Mouse (Mus musculus): Measurements from ENCODE around the gene Psme2. TPM values are rescaled to one million over a fixed set of nuclear protein-coding genes. Genes with fewer than 3 reads are reported as not detected.
A peak's percentile ranks its signal among the peaks of the same experiment; 100 is the strongest.

The Psme2 gene
- 152 and 179 TPM in 2 replicates for polyA plus RNA-seq (2014; fragmentation: Nextera tagmentation; extraction: Ambion mirVana)

DNA sequence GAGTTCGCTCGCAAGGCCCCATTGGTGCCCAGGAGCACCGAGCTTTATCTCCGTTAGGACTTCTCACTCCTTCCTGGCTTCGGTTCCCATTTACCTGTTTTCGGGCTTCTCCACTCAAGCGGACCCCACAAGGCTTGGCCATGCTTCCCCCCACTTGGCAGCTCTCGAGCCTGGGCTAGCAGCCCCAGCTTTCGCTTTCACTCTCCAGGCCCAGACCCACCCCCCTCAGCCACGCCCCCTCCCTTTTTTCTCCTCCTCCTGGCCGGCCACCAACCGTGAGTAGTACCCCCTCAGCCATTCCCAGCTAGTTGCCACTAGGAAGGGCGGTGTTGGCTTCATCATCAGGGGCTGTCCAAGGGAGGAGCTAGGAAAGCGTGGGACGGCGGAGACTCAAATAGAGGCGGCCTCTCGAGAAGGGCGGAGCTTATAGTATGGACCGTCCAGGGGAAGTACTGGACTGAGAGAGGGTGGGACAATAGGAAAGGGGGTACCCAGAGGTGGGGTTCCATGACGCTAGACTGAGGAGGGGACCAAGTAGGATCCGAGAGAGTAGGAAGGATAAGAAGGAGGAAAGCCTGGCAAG is at the start of gene Psme2:
Gene Psme2, minus strand, starts transcription at position 366 of the 583 bp plus-strand sequence.
- no peaks in the 10 kb centered on the region for H3K9me3 ChIP-seq (ENCODE audit: control insufficient read depth, low read length)
- DNase-seq (ENCODE audit: low spot score) = peak; percentile 88
- peak within 1 kb of the TSS; percentile 80 for H3K9ac ChIP-seq
- H3K4me1 ChIP-seq (replicated peaks; ENCODE audit: control insufficient read depth, insufficient read depth, low read length) = peaks cover 20% of the 10 kb centered on the region
- H3K4me2 ChIP-seq (replicated peaks) = peak within 1 kb of the TSS; percentile 86
- H3K27ac ChIP-seq = peak within 1 kb of the TSS; percentile 95
- H3K27me3 ChIP-seq (ENCODE audit: control insufficient read depth, insufficient read depth, low read length) = no peaks in the 10 kb centered on the region
- under 1% methylated on average over 22 of the region's 22 CpGs for WGBS
- peaks cover 39% of the 10 kb centered on the region for H3K36me3 ChIP-seq (replicated peaks; ENCODE audit: control insufficient read depth, insufficient read depth)
- ATAC-seq (ENCODE audit: low FRiP score) = peak; percentile 95
- peak within 1 kb of the TSS; percentile 74 for H3K4me3 ChIP-seq (replicated peaks; ENCODE audit: low read length)

DNA sequence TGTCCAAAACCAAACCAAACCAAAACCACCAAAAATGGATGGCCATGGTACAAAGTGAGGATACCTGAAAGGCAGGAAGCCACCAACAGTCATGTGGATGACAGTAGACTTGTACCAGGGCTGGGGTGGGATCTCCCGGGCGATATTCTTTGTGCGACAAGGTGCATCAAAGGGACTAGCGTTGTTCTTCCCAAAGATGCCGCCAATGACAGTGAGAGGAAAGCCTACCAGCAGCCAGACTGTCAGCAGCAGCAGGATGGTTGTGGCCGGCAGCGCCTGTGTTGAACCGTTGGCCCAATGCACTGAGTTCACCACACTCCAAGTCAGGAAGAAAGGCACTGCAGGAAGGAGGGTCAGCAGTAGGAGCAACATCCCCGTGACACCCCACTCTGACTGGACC is 46.9 kb upstream of the Psme2 start, which contains the start of gene Gm49378:
Gene Gm49378, minus strand, starts transcription at position 101 of the 400 bp plus-strand sequence.
- no peak for ATAC-seq (ENCODE audit: low FRiP score)
- peaks cover 59% of the 10 kb centered on the region for H3K36me3 ChIP-seq (replicated peaks; ENCODE audit: control insufficient read depth, insufficient read depth)
- H3K27me3 ChIP-seq (ENCODE audit: control insufficient read depth, insufficient read depth, low read length) = no peaks in the 10 kb centered on the region
- peaks cover 24% of the 10 kb centered on the region for H3K4me1 ChIP-seq (replicated peaks; ENCODE audit: control insufficient read depth, insufficient read depth, low read length)
- WGBS = 96% methylated on average over 9 of the region's 9 CpGs
- H3K9ac ChIP-seq = no peak within 1 kb of the TSS
- no peak within 1 kb of the TSS for H3K4me2 ChIP-seq (replicated peaks)
- no peaks in the 10 kb centered on the region for H3K9me3 ChIP-seq (ENCODE audit: control insufficient read depth, low read length)
- no peak within 1 kb of the TSS for H3K27ac ChIP-seq
- no peak within 1 kb of the TSS for H3K4me3 ChIP-seq (replicated peaks; ENCODE audit: low read length)
- no peak for DNase-seq (ENCODE audit: low spot score)

DNA sequence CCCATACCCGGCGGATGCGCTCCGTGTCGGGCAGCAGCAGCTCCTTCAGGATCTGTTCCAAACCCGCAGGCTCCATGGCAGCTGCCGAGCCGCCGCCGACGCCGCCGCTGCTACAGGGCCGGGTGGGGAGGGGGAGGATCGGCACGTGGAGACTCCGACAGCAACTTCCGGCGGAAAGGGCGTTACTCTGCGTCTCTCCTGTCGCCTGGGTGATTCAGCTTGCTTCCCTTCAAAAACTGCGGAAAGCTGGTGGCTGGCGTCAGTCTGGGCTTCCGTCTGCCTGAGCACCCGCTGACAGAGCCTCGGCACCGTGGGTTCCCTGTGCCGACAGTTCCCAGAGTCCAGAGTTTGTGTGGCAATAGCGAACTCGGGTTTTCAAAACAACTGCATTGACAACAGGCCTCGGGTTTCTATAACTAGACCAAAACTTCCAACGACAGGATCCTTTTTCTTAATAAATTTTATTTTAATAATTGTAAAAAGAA is 44.7 kb upstream of the Psme2 start, which contains the start of gene Ipo4:
Gene Ipo4, minus strand, starts transcription at position 435 of the 485 bp plus-strand sequence.
- DNase-seq (ENCODE audit: low spot score) (peak; percentile 89), ATAC-seq (ENCODE audit: low FRiP score) (peak; percentile 91)
- H3K4me2 ChIP-seq (replicated peaks) = peak within 1 kb of the TSS; percentile 90
- no peaks in the 10 kb centered on the region for H3K27me3 ChIP-seq (ENCODE audit: control insufficient read depth, insufficient read depth, low read length)
- peak within 1 kb of the TSS; percentile 67 for H3K27ac ChIP-seq
- 2% methylated on average over 33 of the region's 33 CpGs for WGBS
- H3K36me3 ChIP-seq (replicated peaks; ENCODE audit: control insufficient read depth, insufficient read depth) = peaks cover 80% of the 10 kb centered on the region
- H3K9me3 ChIP-seq (ENCODE audit: control insufficient read depth, low read length) = no peaks in the 10 kb centered on the region
- H3K4me3 ChIP-seq (replicated peaks; ENCODE audit: low read length) = peak within 1 kb of the TSS; percentile 69
- H3K9ac ChIP-seq = peak within 1 kb of the TSS; percentile 81
- H3K4me1 ChIP-seq (replicated peaks; ENCODE audit: control insufficient read depth, insufficient read depth, low read length) = peaks cover 17% of the 10 kb centered on the region

DNA sequence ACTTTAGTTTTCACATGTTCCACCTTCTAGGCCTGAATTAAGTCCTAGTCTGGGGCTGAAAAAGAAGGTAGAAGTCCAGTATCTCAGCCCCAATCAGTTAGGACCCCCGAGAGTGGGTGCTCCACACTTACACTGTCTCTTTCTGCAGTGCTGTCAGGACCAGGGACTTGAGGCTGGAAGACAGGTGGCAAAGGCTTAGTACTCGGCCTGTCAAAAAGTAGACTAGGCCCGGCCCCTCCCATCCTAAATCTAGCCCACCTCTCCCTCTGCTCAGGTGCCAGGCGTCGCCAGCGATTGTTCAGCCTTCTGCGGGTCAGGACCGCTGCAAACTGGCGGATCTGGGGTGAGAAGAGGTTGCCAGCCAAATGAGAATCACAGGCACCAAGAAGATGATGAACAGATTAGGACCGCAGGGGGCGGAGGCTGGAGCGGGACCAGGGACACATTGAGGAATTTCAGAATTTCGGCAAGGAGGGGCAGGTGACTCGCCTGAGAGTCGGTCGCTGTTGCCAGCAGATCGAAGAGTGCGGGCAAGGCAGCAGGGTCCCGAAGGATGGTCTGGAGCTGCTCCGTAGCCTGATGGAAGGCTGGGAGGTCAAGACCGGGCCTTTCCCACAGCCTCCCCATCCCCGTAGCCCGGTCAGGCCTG is 44.1 kb upstream of the Psme2 start:
- Histone ChIP-seq H3K4me2 (replicated peaks) (peak overlapping the region; percentile 90), H3K4me1 (replicated peaks; ENCODE audit: control insufficient read depth, insufficient read depth, low read length) (peaks cover 17% of the 10 kb centered on the region), H3K27me3 (ENCODE audit: control insufficient read depth, insufficient read depth, low read length) (no peaks in the 10 kb centered on the region), H3K27ac (peak overlapping the region; percentile 67), H3K9ac (peak overlapping the region; percentile 81), H3K4me3 (replicated peaks; ENCODE audit: low read length) (peak overlapping the region; percentile 69), H3K36me3 (replicated peaks; ENCODE audit: control insufficient read depth, insufficient read depth) (peaks cover 80% of the 10 kb centered on the region), H3K9me3 (ENCODE audit: control insufficient read depth, low read length) (no peaks in the 10 kb centered on the region)
- no peak for DNase-seq (ENCODE audit: low spot score)
- 6% methylated on average over 23 of the region's 23 CpGs for WGBS
- ATAC-seq (ENCODE audit: low FRiP score) = peak; percentile 7

DNA sequence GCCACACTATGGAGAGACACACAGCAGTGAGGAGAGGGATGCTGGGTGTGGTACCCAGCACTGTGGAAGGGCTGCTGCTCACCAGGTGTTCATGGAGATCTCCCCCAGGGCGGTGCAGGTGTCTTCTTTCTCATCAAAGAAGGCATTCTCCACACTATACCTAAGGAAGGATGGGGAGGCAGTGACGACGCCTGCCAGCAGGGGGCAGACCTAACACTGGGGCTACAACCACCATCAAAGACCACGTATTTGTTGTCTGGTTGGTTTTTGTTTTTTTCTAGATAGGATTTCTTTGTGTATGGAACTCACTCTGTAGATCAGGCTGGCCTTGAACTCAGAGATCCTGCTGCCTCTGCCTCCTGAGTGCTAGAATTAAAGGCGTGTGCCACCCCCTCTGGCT is 38.4 kb upstream of the Psme2 start:
- whole genome bisulfite sequencing = 48% methylated on average over 5 of the region's 5 CpGs
- DNase-seq (ENCODE audit: low spot score) = no peak
- H3K36me3 ChIP-seq (replicated peaks; ENCODE audit: control insufficient read depth, insufficient read depth) = peaks cover 99% of the 10 kb centered on the region
- H3K9me3 ChIP-seq (ENCODE audit: control insufficient read depth, low read length) = no peaks in the 10 kb centered on the region
- H3K4me1 ChIP-seq (replicated peaks; ENCODE audit: control insufficient read depth, insufficient read depth, low read length) = no peaks in the 10 kb centered on the region
- no peak overlapping the region for H3K4me3 ChIP-seq (replicated peaks; ENCODE audit: low read length)
- no peak overlapping the region for H3K27ac ChIP-seq
- no peak for ATAC-seq (ENCODE audit: low FRiP score)
- no peak overlapping the region for H3K4me2 ChIP-seq (replicated peaks)
- no peak overlapping the region for H3K9ac ChIP-seq
- no peaks in the 10 kb centered on the region for H3K27me3 ChIP-seq (ENCODE audit: control insufficient read depth, insufficient read depth, low read length)

DNA sequence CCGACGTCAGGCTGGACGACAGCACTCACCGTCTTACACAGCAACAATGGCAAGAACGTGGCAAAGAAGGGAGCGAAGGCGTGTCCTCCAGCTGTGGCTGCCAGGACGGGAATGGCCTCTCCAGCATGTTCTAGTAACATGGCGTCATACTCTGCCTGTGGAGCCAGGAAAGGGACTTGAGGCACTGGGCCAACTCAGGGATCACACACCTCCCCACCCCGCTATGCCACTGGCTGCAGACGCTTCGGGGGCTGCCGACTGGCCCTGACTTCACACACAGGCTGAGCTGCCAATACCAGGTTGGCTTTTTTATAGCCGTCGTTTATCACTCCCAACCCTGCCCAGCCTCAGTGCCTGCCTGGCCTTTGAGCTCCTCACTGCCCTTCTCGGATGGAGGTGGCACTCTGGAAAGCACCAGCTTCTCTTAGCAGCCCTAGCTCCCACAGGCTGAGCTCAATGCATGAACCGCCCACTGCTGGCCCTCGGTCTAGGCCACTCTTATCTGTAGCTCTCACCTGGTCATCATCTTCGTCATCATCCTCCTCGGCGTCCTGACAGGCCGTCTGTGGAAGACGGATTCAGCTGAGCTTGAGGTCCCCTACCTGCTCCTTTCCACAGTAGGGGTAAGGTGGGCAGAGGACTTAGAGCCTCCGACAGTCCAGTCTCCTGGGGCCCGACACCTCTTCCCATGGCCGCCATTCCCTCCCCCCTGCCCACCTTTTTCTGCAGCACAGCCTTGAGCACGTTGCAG is 37.3 kb upstream of the Psme2 start:
- H3K4me1 ChIP-seq (replicated peaks; ENCODE audit: control insufficient read depth, insufficient read depth, low read length) = no peaks in the 10 kb centered on the region
- no peak overlapping the region for H3K4me3 ChIP-seq (replicated peaks; ENCODE audit: low read length)
- 94% methylated on average over 27 of the region's 27 CpGs for WGBS
- H3K4me2 ChIP-seq (replicated peaks) = no peak overlapping the region
- ATAC-seq (ENCODE audit: low FRiP score) (no peak), DNase-seq (ENCODE audit: low spot score) (no peak)
- peaks cover 94% of the 10 kb centered on the region for H3K36me3 ChIP-seq (replicated peaks; ENCODE audit: control insufficient read depth, insufficient read depth)
- no peak overlapping the region for H3K9ac ChIP-seq
- H3K27ac ChIP-seq = no peak overlapping the region
- H3K27me3 ChIP-seq (ENCODE audit: control insufficient read depth, insufficient read depth, low read length) = no peaks in the 10 kb centered on the region
- H3K9me3 ChIP-seq (ENCODE audit: control insufficient read depth, low read length) = no peaks in the 10 kb centered on the region

DNA sequence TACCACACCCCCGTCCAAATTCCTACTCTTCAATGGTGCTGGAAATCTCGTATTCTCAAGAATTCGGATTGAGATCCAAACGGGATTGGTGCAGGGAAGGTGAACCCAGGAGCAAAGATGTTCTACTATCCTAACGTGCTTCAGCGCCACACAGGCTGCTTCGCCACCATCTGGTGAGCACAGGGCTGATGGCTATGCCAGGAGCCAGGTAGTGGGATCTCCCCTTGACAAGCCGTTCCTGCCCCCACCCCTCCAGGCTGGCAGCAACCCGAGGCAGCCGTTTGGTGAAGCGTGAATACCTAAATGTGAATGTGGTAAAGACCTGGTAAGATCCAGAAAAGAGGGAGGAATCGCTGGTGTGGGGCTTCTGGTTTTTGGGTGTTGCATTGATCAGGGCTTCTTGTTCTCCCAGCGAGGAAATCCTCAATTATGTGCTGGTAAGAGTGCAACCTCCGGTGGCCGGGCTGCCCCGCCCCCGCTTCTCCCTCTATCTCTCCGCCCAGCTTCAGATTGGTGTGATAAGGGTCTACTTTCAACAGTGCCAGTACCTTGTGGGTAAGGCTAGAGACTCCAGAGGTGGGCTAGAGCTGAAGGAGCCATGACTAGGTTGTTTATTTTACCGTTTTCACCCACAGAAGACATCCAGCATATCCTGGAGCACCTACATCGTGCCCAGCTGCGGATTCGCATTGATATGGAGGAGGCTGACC is 27.7 kb upstream of the Psme2 start:
- DNase-seq (ENCODE audit: low spot score) = no peak
- Histone ChIP-seq H3K9ac (peak overlapping the region; percentile 40), H3K27ac (no peak overlapping the region), H3K4me1 (replicated peaks; ENCODE audit: control insufficient read depth, insufficient read depth, low read length) (no peaks in the 10 kb centered on the region), H3K9me3 (ENCODE audit: control insufficient read depth, low read length) (no peaks in the 10 kb centered on the region), H3K27me3 (ENCODE audit: control insufficient read depth, insufficient read depth, low read length) (no peaks in the 10 kb centered on the region), H3K4me3 (replicated peaks; ENCODE audit: low read length) (peak overlapping the region; percentile 28), H3K4me2 (replicated peaks) (peak overlapping the region; percentile 39), H3K36me3 (replicated peaks; ENCODE audit: control insufficient read depth, insufficient read depth) (no peaks in the 10 kb centered on the region)
- ATAC-seq (ENCODE audit: low FRiP score) = no peak
- 56% methylated on average over 22 of the region's 22 CpGs for WGBS

DNA sequence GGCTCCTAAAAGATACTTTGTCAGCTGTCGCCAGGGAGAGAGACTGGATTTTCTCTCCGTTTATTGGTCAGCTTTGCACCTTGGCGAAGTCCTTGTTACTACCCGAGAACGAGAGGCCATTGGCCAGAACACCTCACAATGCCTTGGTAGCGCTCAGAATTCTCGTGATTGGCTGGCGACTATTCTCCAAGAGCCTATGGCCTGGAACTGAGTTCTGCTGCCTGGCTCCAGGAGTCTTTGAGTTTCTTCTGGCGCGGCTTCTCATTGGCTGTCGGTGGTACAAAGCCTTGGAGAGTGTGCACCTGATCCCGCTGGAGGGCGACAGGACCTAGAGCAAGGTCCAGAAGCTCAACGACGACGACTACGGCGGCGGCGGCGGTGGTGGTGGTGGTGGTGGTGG is 26.9 kb upstream of the Psme2 start, which contains the start of gene Rec8:
Gene Rec8, plus strand, starts transcription at position 216 of the 400 bp plus-strand sequence.
- ATAC-seq (ENCODE audit: low FRiP score) = peak; percentile 78
- peak within 1 kb of the TSS; percentile 40 for H3K9ac ChIP-seq
- no peaks in the 10 kb centered on the region for H3K4me1 ChIP-seq (replicated peaks; ENCODE audit: control insufficient read depth, insufficient read depth, low read length)

More for the DNA sequence above, 26.9 kb upstream of the Psme2 start, which contains the start of gene Rec8:
- Histone ChIP-seq H3K4me2 (replicated peaks) (peak within 1 kb of the TSS; percentile 39), H3K27me3 (ENCODE audit: control insufficient read depth, insufficient read depth, low read length) (no peaks in the 10 kb centered on the region), H3K27ac (no peak within 1 kb of the TSS), H3K36me3 (replicated peaks; ENCODE audit: control insufficient read depth, insufficient read depth) (no peaks in the 10 kb centered on the region), H3K9me3 (ENCODE audit: control insufficient read depth, low read length) (no peaks in the 10 kb centered on the region), H3K4me3 (replicated peaks; ENCODE audit: low read length) (peak within 1 kb of the TSS; percentile 28)
- 21% methylated on average over 21 of the region's 21 CpGs for WGBS
- DNase-seq (ENCODE audit: low spot score) = peak; percentile 44

All from hindbrain, embryonic 14.5 days (tissue).